Mouse (Mus musculus): ENCODE data around the gene Slc35e3.

DNA sequence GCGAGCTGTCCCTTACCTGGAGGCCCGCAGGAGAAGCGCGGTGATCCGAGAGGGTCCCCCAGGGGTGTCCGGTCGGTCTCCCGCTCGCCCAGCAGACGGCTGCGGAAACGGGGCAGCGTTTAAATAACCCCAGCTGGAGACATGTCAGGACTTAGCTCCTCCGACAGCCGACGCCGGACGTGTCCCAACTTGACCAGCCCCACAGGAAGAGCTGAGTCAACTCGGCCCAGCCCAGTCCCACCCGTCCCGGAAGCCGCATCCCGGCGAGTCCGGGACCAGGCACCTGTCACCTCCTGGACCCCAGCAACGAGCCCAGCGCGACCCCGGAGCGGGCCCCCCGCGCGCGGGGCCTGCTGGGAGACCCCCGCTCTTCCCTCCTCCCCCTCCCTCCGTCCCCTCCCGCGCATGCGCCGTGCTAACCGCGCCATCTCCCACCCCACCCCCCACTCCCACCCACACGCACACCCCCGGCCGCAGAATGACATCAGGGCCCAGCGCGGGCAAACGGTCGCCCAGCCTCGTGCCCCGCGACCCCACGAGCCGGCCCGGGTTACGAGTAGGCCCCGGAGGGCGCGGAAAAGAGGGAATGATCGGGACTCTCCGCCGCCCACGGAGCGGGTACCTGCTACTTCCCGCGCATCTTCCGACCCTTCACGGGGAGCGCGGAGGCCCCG lies 36.1 kb downstream of the Slc35e3 start:
- TF ChIP-seq CTCF (IDR thresholded peaks at IDR 0.05; ENCODE audit: low read depth) (no peak), EP300 (optimal IDR thresholded peaks at IDR 0.05) (no peak)

Data from stomach, postnatal 0 days (tissue).